Mouse (Mus musculus): ENCODE measurements around the gene Bod1.
A peak's percentile ranks its signal among the peaks of the same experiment; 100 is the strongest.

The Bod1 gene

GRCm38 (mm10) chr11:31671354-31672169 is at the start of gene Bod1:
Gene Bod1, minus strand, starts transcription at chr11:31671885.
- DNase-seq (ENCODE audit: extremely low read depth, insufficient read length, low spot score) = peak; percentile 86

- no peak for DNase-seq (ENCODE audit: extremely low read depth, insufficient read length, low spot score)
Measured at GRCm38 (mm10) chr11:31719090-31719489, 47.4 kb upstream of the Bod1 start.

DNA sequence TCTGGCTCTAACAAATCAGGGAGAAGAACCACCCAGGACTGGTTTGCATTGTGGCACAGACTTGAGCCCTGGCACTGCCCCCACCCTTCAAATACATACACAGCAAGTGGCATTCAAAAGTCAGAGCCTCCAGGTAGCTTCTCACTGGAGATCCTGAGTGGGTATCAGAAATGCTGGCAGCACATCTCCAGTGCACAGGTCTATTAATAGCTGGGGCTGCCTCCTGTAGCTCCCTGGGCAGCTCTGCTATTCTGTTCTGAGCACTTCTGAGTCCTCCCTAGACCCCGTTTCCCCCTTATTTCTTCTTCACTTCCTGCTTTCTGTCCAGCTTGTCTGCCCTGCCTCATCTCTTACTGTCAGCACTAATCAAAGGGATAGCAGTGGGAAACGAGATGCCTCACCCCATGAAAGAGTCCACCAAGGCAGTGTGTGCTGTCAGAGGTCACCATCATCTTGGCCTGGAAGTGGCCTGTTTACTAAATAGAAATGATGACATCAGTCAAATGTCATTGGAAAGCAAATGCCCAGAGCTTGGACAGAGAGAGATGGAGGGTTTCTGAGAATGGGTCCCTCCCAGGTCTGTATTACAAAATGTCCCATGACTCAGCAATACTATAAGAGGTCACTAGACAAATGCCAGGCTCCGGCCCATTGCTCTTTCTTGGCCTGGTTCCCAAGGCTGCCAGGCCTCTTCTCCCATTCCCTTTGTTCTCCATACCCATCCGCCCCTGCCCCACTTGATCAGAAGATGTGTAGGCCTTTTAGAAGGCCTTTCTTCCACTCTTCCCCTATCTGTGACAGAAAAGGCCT is 46.4 kb upstream of the Bod1 start:
- peak; percentile 16 for DNase-seq (ENCODE audit: extremely low read depth, insufficient read length, low spot score)

- no peak for DNase-seq (ENCODE audit: extremely low read depth, insufficient read length, low spot score)
Measured at GRCm38 (mm10) chr11:31713641-31714121, 42.0 kb upstream of the Bod1 start.

- no peak for DNase-seq (ENCODE audit: extremely low read depth, insufficient read length, low spot score)
Measured at GRCm38 (mm10) chr11:31713116-31713515, 41.4 kb upstream of the Bod1 start.

GRCm38 (mm10) chr11:31707771-31708170 is 36.1 kb upstream of the Bod1 start:
- no peak for DNase-seq (ENCODE audit: extremely low read depth, insufficient read length, low spot score)

DNA sequence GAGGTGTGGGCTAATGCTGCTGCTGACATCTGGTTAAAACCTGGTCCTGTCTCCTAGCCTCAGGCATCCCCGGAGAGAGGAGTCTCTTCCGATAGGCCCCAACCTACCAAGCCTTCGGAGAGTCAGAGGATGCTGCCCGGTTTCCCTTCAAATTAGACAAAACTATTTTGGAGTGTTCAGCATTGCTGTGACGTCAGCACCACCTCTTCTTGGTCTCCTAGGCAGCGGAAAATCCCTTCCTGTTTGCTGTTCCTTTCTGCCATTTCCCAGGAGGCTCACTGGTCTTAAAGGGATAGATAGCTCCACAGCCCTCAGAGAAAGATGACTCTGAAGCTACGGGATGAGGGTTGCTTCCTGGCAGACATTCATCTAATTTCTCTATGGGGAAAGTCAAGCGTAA is 31.5 kb upstream of the Bod1 start:
- no peak for DNase-seq (ENCODE audit: extremely low read depth, insufficient read length, low spot score)

DNA sequence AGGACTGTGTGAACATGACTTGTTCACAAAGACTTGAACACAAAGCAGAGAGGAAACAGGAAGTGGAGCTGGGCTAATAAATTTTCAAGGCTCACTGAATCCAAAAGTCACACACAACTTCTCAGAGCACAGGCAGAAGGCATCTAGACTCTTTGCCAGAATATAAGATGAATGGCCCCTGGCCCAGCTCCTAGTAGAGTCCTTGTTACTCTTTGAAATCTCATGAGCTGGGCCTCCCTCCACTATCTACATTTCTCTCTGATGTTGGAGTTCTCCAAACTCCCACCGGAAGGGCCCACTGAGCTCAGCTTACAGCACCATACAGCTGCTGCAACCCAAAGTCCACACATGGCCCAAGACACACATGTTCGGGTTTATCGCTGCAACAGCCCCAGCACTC is 30.2 kb upstream of the Bod1 start:
- no peak for DNase-seq (ENCODE audit: extremely low read depth, insufficient read length, low spot score)

DNA sequence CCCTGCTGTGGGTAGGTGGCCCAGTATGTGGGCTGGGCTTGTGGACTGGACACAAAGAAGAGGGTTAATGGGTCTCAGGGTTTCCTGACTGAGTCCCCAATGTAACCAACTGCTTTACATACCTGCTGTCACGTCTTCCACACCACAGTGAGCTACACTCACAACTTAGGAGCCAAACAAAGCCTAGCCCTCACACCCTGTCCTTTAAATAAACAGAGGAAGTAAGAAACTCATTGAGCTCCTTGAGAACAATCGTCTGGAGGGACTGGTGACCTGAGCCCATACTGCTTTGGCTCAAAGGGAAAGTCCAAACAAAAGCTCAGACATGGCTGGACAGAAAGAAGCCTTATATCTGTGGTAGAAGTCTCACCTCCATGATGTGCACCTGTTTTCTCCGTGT is 27.8 kb upstream of the Bod1 start:
- DNase-seq (ENCODE audit: extremely low read depth, insufficient read length, low spot score) = no peak

GRCm38 (mm10) chr11:31694801-31695200 is 23.1 kb upstream of the Bod1 start:
- no peak for DNase-seq (ENCODE audit: extremely low read depth, insufficient read length, low spot score)

- no peak for DNase-seq (ENCODE audit: extremely low read depth, insufficient read length, low spot score)
Measured at GRCm38 (mm10) chr11:31694109-31694508, 22.4 kb upstream of the Bod1 start.

DNA sequence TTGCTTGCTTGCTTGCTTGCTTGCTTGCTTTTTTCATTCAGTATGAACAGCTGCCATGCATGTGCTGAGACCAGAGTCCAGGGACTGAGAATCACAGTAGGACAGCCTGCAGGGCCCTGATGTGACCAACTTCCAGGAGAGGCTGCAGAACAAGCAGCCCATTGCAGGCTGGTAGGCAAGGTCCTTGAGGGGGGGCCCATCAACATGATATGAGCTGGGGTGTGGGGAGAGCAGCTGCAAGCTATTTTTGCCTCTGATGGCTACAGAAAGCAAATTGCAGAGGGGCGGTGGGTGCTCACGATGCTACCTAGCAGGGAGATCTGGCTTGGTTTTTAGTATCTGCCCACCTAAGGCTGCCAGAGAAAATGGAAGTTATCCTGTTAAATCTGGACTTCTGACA is 21.6 kb upstream of the Bod1 start:
- no peak for DNase-seq (ENCODE audit: extremely low read depth, insufficient read length, low spot score)

- no peak for DNase-seq (ENCODE audit: extremely low read depth, insufficient read length, low spot score)
Measured at GRCm38 (mm10) chr11:31688956-31689355, 17.3 kb upstream of the Bod1 start.

DNA sequence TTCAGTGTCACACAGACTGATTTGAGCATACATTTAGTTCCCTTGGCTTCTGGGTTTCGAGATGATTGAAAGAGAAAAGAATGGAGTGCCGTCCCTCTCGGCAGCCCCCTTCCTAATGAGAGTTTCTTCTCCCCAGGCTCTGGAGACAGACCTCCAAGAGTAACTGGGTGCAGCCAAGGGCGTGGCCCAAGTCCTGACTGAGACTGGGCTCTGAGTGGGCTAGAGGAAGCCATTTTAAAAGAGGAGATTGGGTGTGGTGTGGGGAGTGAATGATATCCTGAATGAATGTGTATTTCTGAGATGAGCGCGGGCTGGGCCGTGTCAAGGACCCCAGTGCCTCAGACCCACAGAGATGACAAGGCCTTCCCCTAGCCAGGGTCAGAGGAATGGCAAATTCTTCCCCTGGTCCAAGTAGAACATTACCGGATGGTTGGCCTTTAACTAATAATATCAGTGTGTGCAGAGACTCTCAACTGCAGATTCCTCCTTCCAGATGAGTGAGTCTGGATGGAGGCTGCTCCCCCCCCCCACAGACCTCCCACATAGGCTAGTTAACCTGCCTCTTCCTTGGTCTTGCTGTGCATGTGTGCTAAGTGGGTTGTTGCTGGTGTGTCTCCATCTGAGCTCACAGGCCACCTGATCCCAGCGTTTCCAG is 13.4 kb upstream of the Bod1 start:
- DNase-seq (ENCODE audit: extremely low read depth, insufficient read length, low spot score) = no peak

- no peak for DNase-seq (ENCODE audit: extremely low read depth, insufficient read length, low spot score)
Measured at GRCm38 (mm10) chr11:31684126-31684525, 12.4 kb upstream of the Bod1 start.

DNA sequence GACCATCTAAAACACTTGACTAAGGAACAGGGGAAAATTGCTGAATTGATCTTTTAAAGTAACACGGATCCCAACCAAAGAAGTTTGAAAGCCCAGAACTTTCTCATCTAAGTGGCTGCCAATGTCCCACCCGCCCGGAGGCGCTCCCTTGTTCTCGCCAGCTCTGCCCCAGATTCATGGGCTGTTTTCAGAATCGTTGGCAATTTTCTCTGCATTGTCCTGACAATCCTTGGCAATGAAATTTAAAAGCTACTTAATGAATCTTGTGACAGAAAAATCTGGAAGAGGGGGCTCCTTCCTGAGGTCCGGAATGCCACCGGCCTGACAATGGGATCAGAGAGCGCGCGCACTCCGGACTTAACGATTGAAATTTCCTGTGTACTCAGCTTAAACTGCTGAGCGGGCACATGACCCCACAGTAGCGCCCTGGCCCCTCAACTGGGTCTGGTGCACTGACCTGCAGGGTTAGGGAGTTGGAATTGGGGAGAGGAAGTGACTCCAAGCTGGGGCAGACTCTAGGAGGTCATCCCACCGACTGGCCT is 8.2 kb upstream of the Bod1 start:
- DNase-seq (ENCODE audit: extremely low read depth, insufficient read length, low spot score) = no peak

GRCm38 (mm10) chr11:31677309-31677708 is 5.6 kb upstream of the Bod1 start:
- DNase-seq (ENCODE audit: extremely low read depth, insufficient read length, low spot score) = no peak

DNA sequence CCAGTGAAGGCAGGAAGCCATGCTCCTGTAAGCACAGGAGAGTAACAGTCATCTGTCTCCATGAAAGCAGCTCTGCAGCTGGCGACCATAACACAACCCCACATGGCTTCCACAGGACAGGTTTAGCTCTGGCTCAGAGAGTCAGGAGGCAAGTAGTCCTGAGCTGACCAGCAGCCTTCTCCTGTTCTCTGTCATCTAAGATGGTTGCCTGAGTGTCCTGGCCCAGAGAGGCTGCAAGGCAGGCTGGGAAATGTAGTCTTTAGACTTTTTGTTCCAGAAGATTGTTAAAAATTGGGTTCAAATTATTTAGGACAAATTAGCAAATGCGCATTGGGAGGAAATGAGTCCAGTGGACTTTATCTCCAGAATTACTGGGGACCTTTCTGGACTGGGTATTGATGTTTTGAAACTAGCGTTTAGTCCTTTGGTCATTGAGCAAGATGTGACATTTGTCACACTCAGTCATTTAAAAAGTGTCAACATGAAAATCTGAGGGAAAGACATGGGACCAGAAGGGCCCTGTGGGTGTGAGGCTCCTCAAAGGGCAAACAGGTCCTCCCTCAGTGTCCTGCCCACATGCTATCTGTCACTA is 5.1 kb upstream of the Bod1 start:
- DNase-seq (ENCODE audit: extremely low read depth, insufficient read length, low spot score) = no peak

DNA sequence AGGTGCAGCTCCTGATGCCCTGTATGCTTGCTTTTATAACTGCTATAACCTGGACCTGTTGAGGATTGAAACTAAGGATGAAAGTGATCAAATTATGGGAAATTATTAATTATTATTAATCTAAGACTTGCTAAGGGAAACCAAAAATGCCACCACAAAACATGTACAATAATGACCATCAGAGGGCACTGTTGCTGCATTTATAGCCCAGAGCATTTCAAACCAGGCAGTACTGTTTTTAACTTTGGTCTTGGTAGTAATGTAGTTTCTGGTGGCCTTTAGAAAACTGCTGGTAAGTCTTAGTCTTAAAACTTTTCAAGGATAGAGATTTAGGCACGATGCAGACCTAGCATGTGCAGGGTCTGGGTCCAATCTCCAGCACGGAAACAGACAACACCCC is 3.7 kb upstream of the Bod1 start:
- no peak for DNase-seq (ENCODE audit: extremely low read depth, insufficient read length, low spot score)

DNA sequence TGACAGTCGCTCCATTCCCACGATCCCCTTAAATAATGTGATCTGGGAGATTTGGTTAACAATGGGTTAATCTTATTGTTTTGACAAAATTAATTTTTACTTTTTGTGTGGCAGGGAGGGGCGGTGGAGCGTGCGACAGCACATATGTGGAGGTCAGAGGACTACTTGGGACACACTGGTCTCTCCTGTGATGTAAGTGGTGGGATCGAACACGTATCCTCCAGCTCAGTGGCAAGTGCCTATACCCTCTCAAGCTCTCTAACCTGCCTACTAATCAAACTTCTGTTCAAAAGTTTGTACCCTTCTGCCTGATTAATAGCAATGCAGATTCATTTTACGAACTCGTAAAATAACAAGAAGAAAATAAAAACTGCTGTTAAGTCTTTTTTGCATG is 482 bp upstream of the Bod1 start:
- no peak for DNase-seq (ENCODE audit: extremely low read depth, insufficient read length, low spot score)

DNA sequence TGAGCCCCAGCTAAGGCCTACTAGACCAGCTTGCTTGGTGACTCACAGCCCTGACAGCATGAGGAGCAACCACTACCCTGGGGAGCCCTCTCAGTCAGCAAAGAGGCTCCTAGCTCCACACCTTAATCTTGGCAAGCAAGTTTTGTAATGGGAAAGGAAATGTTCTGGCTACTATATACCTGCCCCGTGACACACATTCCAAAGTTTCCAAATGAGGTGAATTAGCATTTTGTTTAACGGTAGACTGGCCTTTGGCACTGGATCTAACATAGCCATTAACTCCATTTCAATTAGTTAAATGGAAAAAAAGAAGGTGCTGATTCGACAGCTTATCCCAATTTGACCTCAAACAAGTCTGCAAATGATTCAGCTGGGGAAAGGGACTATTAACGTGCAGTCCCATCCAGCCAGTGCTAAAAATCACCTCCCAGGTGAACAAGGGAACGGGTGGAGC is 1.2 kb downstream of the Bod1 start:
- no peak for DNase-seq (ENCODE audit: extremely low read depth, insufficient read length, low spot score)

All from 3134 (cell line).